Mouse (Mus musculus) 3T3-L1 (cell line): ENCODE measurements around the gene Abat.

Experiments used
- DNase-seq: peaks from one replicate; pipeline ENCODE4 v3.0.0-alpha.2; 2015; ENCODE audit warnings: low read depth, low spot score

Abat gene

DNA sequence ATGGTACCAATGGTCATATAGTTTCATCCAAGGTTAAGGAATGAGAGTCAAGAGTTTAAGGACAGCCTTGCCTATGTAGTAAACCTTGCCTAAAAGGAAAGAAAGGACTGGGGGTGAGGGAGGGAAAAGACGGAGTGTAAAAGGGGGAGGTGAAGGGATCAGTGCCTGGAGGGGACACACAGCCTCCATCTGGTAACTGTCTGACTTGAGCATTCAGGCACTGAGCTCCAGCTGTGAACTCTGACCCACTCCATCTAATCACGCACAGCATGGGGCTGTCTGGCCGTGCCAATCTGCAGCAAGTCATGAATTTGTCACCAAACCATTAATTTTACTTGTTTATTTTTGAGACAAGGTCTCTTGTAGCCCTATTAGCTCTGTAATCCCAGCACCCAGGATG, 60.5 kb downstream of the Abat start:
- no peak for DNase-seq

GRCm38 (mm10) chr16:8574316-8574715, 61.1 kb downstream of the Abat start:
- DNase-seq: no peak

DNA sequence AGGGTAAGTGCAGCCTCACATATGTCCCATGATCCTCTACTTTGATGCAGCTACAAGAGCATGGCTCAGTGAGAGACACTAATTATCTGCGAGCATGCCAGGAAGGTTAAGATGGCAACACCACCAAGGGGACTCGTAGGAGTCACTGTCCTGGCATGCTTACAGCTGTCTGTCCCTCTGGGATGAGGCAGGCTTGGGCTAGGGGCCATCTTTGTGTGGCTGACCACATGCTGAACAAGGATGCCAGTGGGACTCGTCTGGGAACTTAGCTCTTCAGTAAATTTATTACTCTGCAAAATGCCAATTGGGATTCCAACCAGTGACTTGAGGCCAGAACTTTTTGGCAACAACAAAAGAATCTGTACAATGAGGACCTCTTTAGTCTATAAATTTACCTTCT, 62.9 kb downstream of the Abat start:
- peak; percentile 9 for DNase-seq

- DNase-seq: no peak
Observed at GRCm38 (mm10) chr16:8576901-8577300, 63.7 kb downstream of the Abat start.

GRCm38 (mm10) chr16:8578326-8578725, 65.1 kb downstream of the Abat start:
- DNase-seq: no peak

DNA sequence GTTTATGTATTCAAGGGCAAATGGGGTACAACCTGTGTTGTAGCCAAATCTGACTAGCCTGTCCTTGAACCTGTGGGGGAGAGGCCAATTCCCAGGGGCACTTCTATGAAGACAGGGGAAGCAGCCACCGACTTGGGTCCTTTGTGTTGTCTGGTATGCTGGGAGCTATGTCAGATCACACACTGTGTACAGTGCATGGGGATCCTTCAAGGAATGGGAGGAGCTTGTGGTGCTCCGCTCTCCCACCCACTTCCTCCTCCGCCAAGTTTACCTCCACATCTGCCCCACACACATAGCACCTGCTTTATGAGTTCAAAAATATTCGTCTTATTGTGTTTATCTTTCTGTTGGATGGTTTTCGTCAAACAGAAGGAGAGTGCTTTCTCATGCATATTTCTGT, 66.3 kb downstream of the Abat start:
- DNase-seq: no peak

DNA sequence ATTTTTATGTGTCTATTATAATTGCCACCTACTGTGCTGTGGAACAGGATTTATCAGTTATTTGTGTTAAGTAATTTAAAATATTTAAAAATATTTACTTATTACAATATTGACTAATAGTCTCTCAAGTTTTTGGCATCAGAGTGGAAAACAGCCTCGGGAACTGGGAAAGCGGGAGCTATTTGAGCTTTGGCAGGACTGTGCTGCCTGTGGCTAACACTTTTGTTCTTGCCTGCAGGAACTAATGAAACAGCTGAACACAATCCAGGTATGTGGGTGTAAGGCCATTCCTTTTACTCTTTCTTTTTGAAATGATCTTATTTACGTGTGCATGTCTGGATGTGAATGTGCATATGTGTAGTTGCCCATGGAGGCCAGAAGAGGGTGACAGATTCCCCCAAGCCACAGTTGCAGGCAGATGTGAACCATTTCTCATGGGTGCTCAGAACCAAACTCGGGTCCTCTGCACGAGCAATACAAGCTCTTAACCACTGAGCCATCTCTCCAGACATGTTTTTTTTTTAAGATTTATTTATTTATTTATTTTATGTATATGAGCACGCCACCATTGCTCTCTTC, 68.5 kb downstream of the Abat start:
- DNase-seq: no peak

DNA sequence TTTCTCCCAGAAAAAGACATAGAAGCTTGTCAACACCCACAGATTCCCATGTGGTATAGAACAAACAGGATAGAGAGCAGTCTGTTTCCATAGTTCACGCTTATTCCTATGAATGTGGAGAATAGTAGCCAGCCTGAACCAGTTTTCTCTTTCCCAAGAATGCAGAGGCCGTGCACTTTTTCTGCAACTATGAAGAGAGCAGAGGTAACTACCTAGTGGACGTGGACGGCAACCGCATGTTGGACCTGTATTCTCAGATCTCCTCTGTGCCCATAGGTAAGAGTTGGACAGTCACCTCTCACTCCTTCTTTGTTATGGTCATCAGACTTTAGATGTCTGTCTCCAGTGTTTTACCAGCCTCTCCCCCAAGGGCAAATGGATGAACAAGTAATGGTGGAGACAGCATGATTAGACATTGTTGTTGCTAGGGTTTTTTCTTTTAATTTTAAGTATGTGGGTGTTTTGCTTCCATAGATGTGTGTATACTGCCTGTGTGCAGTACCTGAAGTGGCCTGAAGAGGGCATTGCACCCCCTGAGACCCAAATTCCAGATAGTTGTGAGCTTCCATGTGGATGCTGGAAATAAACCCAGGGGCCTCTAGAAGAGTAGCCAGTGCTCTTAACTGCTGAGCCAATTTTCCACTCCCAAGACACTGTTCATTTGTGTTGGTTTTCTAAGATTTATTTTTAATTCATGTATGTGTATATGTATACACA, 69.5 kb downstream of the Abat start:
- no peak for DNase-seq

DNA sequence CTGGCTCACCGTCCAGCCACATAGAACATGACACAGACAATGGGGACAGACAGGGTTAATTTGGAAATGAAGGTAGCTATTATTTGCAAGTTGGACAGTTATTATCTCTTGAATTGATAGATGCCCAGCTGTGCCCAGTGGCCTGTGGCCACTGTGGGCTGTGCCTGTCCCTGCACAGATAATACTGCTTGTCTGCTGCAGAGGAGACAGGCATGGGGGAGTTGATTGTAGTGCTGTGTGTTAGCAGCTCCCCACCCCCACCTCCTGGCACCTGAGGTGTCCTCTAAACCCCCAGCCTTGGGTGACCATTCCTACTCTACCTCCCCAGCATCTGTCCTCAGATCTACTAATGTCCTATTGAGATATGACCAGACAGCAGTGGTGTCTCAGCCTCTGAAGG, 71.0 kb downstream of the Abat start:
- no peak for DNase-seq

DNA sequence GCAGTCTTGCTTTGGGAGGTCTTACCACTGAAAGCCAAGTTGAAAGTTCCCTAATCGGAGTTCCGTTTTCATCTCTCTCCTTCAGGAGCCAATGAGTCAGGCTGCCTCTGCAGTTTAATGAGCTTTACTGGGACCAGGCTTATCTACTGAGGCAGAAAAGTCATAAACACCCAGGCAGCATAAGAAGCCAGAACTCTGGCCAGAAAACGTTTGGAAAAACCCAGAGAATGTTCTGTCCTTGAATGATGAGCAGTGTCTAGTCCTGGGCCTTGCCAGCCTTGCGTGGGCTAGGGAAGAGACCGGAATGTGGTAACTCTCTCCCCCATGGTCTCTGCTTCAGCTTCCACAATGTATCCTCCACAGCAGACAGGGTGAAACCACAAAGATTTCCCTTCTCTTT, 71.8 kb downstream of the Abat start:
- no peak for DNase-seq

- DNase-seq: no peak
Observed at GRCm38 (mm10) chr16:8595411-8595810, 82.2 kb downstream of the Abat start.

DNA sequence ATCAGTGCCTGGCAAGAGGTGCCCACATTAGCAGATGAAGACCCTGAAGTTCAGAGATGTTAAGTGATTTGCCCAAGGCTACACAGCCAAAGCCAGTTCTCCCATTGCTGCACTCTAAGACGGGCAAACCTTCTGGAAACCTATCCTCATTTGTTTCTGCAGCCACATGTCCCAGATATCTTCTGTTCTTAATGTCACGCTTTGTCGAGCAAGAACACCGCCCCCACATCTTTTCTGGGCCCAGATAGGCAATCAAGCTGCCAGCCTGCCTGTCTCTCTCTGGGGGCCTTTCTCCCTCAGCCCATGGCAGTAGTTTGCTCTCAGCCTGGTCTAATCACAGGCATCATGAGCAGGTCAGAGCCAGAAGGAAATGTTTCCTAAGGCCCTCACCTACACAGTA, 83.1 kb downstream of the Abat start:
- DNase-seq: no peak

- DNase-seq: no peak
Observed at GRCm38 (mm10) chr16:8597516-8597915, 84.3 kb downstream of the Abat start.

- DNase-seq: no peak
Observed at GRCm38 (mm10) chr16:8603789-8604188, 90.6 kb downstream of the Abat start.

DNA sequence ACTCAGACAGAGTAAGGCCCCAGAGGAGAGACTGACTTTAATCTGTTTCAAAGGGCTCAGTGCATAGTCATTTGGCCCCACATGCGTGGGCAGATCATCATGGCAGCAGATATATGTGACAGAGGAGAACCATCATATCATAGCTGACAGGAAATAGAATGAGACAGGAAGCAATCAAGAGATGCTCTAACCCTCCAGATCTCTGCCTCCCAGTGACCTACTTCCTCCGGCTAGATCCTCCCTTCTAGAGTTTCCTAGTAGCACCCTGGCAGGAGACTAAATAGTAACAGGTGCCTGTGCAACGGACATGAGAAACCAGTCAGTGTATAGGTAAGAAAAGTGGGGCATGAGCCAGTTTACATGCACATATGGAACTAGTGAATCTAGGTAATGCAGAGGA, 97.2 kb downstream of the Abat start:
- no peak for DNase-seq

- no peak for DNase-seq
Observed at GRCm38 (mm10) chr16:8612214-8613005, 99.2 kb downstream of the Abat start.

DNA sequence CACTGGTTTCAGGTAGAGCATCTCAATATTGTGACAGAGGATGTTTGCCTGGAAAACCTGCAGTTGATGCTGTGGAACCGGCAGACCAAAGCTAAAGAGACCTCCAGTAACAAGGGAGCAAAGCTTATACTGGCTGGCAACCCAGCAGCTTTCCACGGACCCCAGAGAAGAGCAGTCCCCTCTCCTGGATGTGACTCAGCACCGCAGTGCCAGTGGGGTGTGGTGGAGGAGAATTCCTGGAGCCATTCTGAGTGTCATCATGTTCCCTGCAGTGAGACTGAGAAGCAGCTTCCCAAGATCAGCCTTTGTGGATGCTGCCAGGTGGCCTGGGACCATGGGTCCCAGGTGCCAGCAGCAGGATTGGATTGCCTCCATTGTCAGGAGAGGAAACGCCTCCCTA, 99.8 kb downstream of the Abat start:
- DNase-seq: no peak

GRCm38 (mm10) chr16:8613447-8613846, 100.2 kb downstream of the Abat start:
- no peak for DNase-seq

DNA sequence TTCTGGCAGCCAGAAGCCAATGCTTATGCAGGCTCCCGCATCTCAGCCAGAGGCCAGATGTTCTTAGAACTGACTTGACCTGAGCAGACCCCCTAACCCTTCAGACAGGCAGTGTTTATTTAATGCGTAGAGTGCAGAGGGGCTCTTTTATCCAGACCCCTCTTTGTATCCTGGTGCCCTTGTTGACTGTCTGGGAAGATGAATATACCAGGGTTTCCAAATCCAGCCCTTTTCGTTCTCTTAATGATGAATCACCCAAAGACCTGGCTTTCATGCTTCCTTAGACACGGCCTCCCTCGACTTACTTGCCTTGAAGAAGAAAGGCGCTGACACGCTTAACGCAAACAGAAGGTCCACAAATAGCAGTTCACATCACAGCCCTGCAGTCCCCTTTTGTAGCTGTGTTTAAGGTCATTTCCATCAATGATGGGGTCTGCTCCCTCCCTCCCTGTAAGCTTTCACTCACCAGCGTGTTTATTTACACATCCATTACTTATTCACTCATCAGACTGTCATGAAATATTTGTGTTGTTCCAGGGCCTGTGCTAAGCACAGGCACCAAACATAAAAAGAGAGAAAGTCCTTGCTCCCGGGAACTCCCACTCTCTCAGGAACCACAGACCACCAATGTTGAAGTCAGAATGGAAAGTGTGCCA, 106.6 kb downstream of the Abat start:
- no peak for DNase-seq

DNA sequence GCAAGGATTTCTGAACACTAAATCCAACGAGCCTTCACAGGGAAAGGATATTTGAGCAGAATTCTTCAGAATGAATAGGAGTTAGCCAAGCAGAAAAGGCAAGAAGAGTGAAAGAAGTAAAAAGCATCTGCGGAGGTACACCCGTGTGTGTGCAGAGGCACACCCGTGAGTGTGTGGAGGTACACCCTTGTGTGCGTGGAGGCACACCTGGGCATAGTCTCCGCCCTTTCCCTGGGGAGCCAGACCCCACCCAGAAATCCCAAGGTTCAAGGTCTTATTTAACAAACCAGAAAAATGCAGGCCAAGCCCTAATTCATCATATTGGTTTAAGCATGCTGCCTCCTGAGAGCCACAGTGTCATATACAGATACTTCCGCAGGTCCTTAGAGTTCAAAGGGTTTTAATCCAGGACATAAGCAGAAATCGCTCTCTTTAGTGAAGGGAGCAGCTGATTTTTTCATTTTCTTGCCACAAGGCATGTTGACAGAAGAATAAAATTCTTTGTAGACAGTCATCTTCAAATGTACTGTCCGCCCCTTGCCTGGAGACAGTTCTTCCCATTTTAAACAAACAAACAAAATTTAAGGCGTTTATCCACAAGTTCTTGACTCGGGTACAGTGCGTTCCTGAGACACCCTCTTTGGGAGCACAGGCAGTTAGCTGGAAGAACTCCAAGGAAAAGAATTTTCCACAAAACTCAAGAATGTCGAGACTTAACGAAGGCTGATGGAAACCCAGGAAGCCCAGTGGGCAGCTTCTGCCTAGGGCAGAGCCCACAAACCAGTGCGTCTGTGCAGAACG, 107.3 kb downstream of the Abat start:
- DNase-seq: no peak

GRCm38 (mm10) chr16:8630419-8630818, 117.2 kb downstream of the Abat start:
- no peak for DNase-seq

DNA sequence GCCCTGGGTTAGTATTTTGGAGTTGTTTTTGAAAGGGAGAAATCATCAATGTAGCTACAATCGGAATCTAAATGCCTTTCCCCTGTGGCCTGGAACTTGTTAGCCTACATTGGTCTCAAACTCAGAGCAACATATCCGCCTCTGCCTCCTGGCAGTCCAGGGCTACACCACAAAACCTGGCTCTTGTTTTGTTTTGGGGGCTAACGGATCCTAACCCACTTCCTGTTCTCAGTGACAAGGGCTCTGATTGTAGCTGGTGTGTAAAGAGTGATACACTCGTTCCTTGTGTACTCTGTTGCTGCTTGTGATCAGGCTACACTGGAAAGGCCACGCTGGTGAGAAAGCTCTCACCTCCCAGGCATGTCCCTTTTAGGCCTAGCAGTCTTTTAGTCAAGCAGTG, 118.2 kb downstream of the Abat start:
- DNase-seq: no peak
